Mouse (Mus musculus) neural tube, embryonic 14.5 days (tissue): ENCODE measurements around the gene Zfyve27. TPM values are rescaled to one million over a fixed set of nuclear protein-coding genes. Genes with fewer than 3 reads are reported as not detected.

Experiments used
- ATAC-seq: fragments of 200-750 bp; cut with Nextera tagmentation; 2 replicates; pipeline ENCODE4 v1.8.0; 2017; ENCODE audit warnings: low read depth, mild to moderate bottlenecking, moderate TSS enrichment, moderate library complexity
- H3K27ac ChIP-seq: fragments of 300-500 bp; sonication (generic); 2 replicates; pipeline ENCODE4 v1.5.1; 2014; ENCODE audit warnings: low read depth, mild to moderate bottlenecking, control low read depth, low read length, moderate library complexity, mixed read lengths
- H3K27me3 ChIP-seq: fragments of 300-500 bp; sonication (generic); 2 replicates; pipeline ENCODE4 v1.6.1; 2014; ENCODE audit warnings: low read length; ENCODE audit not compliant: control insufficient read depth, insufficient read depth
- H3K36me3 ChIP-seq: fragments of 300-500 bp; sonication (generic); 2 replicates; pipeline ENCODE4 v1.6.1; 2014; ENCODE audit warnings: low read length, mixed read lengths; ENCODE audit not compliant: control insufficient read depth, insufficient read depth
- H3K4me1 ChIP-seq: fragments of 300-500 bp; sonication (generic); 2 replicates; pipeline ENCODE4 v1.6.1; 2014; ENCODE audit warnings: low read length; ENCODE audit not compliant: control insufficient read depth, insufficient read depth
- H3K4me2 ChIP-seq: fragments of 300-500 bp; sonication (generic); 2 replicates; pipeline ENCODE4 v1.6.1; 2014; ENCODE audit warnings: mild to moderate bottlenecking, low read depth, low read length, control low read depth
- H3K4me3 ChIP-seq: fragments of 300-500 bp; sonication (generic); 2 replicates; pipeline ENCODE4 v1.5.1; 2014; ENCODE audit warnings: low read depth, low read length, control low read depth, mixed read lengths
- H3K9ac ChIP-seq: fragments of 300-500 bp; sonication (generic); replicated peaks from 2 replicates; pipeline ENCODE4 v1.6.1; 2014; ENCODE audit warnings: low read depth, mild to moderate bottlenecking, control low read depth, low read length, mixed read lengths
- H3K9me3 ChIP-seq: fragments of 300-500 bp; sonication (generic); 2 replicates; pipeline ENCODE4 v1.6.1; 2016; ENCODE audit warnings: low read length; ENCODE audit not compliant: control insufficient read depth
- WGBS: fragments of 180-500 bp; shearing (Covaris S2); extraction: QIAGEN DNeasy Blood & Tissue Kit; methylation state at CpG from one replicate; pipeline ENCODE4 v1.1.7; 2014; 5-methylcytosine and 5-hydroxymethylcytosine counted together
- polyA plus RNA-seq: library from polyadenylated mRNA; unstranded; fragments of >200 nt; fragmentation: Nextera tagmentation; extraction: Ambion mirVana; gene quantifications from 2 replicates; pipeline ENCODE4 v1.2.1, GENCODE M21; 2014

Zfyve27 gene
- polyA plus RNA-seq, 1 experiment from 2014 or later, result 34.2 TPM

DNA sequence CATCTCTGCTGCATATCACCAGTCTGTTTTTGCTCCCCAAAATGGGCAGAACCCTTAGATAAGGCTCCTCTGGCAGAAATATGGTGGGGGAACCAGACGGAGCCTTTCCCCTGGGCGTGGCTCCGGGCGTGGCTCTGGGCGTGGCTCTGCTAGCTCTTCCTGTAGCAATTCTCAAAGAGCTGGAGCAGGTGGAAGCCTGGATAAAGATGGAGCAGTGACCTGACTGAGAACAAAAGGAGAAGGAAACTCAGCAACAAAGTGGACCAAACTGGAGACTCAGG lies 66.5 kb downstream of the Zfyve27 start:
- Histone ChIP-seq H3K9ac (no peak overlapping the region), H3K27ac (no peak overlapping the region), H3K27me3 (no peaks in the 10 kb centered on the region), H3K36me3 (no peaks in the 10 kb centered on the region), H3K4me2 (no peak overlapping the region), H3K9me3 (no peaks in the 10 kb centered on the region), H3K4me1 (peaks cover 17% of the 10 kb centered on the region; the same call in 1 of the 2 replicates), H3K4me3 (no peak overlapping the region)
- 77% methylated on average over 5 of the region's 5 CpGs for WGBS
- no peak for ATAC-seq

DNA sequence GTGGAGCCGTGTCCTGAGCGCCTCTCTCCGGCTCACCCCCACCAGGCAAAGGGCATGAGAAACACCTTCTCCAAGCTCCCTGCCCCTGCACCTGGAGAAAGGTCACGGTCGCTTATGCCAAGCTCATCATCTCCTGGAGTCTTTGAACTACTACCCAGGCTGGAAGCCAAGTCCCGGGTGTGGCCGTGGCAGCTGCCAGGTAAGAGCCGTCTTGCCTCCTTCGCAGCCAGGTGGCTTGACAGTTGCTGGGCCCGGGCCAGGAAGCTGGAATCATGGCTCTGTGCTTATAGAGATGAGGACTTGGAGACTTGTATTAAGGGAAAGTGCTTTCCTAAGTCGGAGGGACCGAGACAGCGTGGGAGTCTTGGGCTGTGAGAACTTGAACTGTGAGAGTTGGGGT lies 67.2 kb downstream of the Zfyve27 start:
- no peaks in the 10 kb centered on the region for H3K27me3 ChIP-seq
- H3K9me3 ChIP-seq, result no peaks in the 10 kb centered on the region
- no peak overlapping the region for H3K4me3 ChIP-seq
- peaks cover 17% of the 10 kb centered on the region; the same call in 1 of the 2 replicates for H3K4me1 ChIP-seq
- WGBS, result 91% methylated on average over 13 of the region's 13 CpGs
- no peak overlapping the region for H3K4me2 ChIP-seq
- no peak overlapping the region for H3K27ac ChIP-seq
- H3K9ac ChIP-seq, result no peak overlapping the region
- no peaks in the 10 kb centered on the region for H3K36me3 ChIP-seq
- ATAC-seq, result no peak

DNA sequence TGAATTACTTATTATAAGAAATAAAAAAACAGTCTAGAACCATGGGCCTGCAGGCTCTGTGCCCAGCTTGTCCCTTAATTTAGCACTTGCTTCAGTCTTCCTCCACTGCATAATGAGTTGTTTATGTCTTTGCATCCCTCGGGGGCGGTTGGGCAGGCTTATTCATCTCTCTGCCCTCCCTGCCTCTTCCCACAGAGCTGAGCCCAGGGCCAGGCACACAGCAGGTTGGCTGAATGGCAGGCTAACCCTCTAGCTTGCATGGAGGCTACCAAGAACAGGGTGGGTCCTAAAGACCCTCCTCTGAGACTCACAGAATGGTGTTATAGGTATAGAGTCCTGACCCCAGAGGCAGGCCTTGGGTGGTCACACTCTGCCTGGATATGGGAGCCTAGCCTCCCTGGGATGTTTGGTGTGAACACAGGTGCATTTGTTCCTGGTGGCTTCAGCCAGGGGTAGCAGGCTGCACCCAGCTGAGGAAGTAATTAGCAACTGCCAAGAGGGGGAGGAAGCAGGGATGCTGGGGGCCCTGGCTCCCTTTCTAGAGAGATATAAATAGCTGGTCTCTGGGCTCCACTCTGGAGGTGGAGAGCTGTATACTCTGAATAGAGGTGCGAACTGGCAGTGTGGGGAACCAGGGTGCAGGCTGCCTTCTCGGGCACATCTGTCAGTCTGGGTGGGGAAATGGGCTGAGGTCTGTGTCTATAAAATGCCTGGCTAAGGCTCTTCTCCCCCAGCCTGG lies 74.0 kb downstream of the Zfyve27 start:
- H3K27ac ChIP-seq, result peak overlapping the region; percentile 48; the same call in 1 of the 2 replicates

DNA sequence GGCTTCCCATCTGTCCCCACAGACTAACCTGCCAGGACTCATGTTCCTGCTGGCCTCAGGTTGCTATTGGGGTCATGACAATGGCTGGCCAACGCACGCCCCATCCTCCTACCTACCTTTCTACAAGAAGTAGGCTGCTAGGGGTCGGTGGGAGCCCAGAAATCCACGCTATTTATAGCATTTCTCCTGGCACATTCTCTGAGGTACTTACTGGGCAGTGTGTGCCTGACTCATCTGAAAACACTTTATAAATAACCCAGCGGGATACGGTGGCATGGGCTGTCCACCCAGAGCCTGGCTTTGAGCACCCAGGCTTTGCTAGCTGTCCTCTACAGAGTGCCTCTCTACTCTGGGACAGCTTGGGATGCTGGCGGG lies 74.6 kb downstream of the Zfyve27 start:
- Histone ChIP-seq H3K4me3 (no peak overlapping the region), H3K9me3 (no peaks in the 10 kb centered on the region), H3K36me3 (no peaks in the 10 kb centered on the region), H3K9ac (no peak overlapping the region), H3K4me2 (no peak overlapping the region), H3K27me3 (no peaks in the 10 kb centered on the region), H3K27ac (peak overlapping the region; percentile 44; the same call in 1 of the 2 replicates), H3K4me1 (peaks cover 8% of the 10 kb centered on the region)
- WGBS, result 70% methylated on average over 7 of the region's 7 CpGs
- ATAC-seq, result no peak

More for the DNA sequence above, 74.0 kb downstream of the Zfyve27 start:
- 11% methylated on average over 4 of the region's 4 CpGs for WGBS
- H3K4me1 ChIP-seq, result peaks cover 8% of the 10 kb centered on the region
- no peak overlapping the region for H3K4me3 ChIP-seq
- no peak overlapping the region for H3K9ac ChIP-seq
- no peak overlapping the region for H3K4me2 ChIP-seq
- H3K9me3 ChIP-seq, result no peaks in the 10 kb centered on the region
- ATAC-seq, result peak; percentile 61
- H3K27me3 ChIP-seq, result no peaks in the 10 kb centered on the region
- H3K36me3 ChIP-seq, result no peaks in the 10 kb centered on the region

DNA sequence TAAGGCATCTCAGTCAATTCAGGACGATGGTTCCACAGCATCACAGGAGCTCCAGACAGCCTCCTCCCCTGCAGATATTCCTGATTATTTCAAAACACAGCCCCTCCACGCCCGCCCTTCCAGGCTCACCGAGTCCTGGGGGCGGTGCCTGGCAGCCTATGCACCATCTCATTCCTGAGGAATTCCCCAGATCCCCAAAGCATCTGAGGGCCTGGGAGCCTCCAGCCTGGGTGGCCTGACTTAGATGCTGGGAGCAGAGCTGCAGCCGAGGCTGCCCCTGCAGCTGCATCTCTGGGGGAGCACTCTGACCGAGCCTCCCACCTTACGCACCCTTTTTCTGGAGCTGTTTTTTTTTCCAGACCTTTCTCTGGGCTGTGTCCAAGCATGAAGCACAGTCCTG lies 77.1 kb downstream of the Zfyve27 start:
- Histone ChIP-seq H3K27ac (no peak overlapping the region), H3K27me3 (no peaks in the 10 kb centered on the region), H3K9ac (no peak overlapping the region), H3K4me1 (peaks cover 8% of the 10 kb centered on the region), H3K9me3 (no peaks in the 10 kb centered on the region), H3K36me3 (no peaks in the 10 kb centered on the region), H3K4me2 (no peak overlapping the region), H3K4me3 (no peak overlapping the region)
- no peak for ATAC-seq
- 51% methylated on average over 8 of the region's 8 CpGs for WGBS

DNA sequence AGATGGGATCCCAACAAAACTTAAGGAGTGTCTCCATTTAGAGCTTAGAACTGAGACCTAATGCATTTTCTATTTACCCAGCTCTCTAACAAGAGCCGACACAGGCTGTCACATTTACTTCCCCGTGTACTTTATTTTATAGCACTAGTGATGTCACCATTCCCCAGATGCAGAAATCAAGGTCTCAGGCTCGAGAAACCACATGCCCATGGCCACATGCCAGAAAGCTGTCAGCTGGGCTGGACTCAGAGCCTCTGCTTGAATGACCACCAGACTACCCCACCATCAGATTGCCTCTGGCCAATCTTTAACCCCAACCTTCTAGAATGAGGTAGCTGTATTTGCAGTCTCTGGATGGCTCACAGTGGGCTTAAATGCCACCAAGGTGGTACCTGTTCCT lies 79.7 kb downstream of the Zfyve27 start:
- 43% methylated on average over 3 of the region's 3 CpGs for WGBS
- Histone ChIP-seq H3K9ac (no peak overlapping the region), H3K27me3 (no peaks in the 10 kb centered on the region), H3K9me3 (no peaks in the 10 kb centered on the region), H3K27ac (no peak overlapping the region), H3K36me3 (no peaks in the 10 kb centered on the region), H3K4me3 (no peak overlapping the region), H3K4me2 (no peak overlapping the region), H3K4me1 (peaks cover 2% of the 10 kb centered on the region; the same call in 1 of the 2 replicates)
- no peak for ATAC-seq

Other genes starting within 250 kb of the Zfyve27 start
- gene Exosc1, start 230.5 kb upstream of the Zfyve27 start, polyA plus RNA-seq, result 60.7 and 69.2 TPM in 2 replicates
- 67.7 and 72.7 TPM in 2 replicates for gene Zdhhc16, start 230.5 kb upstream of the Zfyve27 start, polyA plus RNA-seq
- gene Mms19, start 182.8 kb upstream of the Zfyve27 start, polyA plus RNA-seq, result 33.7 and 34.8 TPM in 2 replicates
- gene Ubtd1, start 182.2 kb upstream of the Zfyve27 start, polyA plus RNA-seq, result 8.2 and 9.9 TPM in 2 replicates
- gene Ankrd2, start 128.0 kb upstream of the Zfyve27 start, polyA plus RNA-seq, result 0.73 and 0.80 TPM in 2 replicates
- 1.3 and 1.7 TPM in 2 replicates for gene Hoga1, start 118.3 kb upstream of the Zfyve27 start, polyA plus RNA-seq
- gene 4933411K16Rik, start 111.7 kb upstream of the Zfyve27 start, polyA plus RNA-seq, result 0.15 TPM in 1 of 2 replicates, not detected in the other
- gene Morn4, start 77.6 kb upstream of the Zfyve27 start, polyA plus RNA-seq, result 118 and 131 TPM in 2 replicates
- 35.3 and 40.7 TPM in 2 replicates for gene Pi4k2a, start 73.5 kb upstream of the Zfyve27 start, polyA plus RNA-seq
- gene Avpi1, start 34.9 kb upstream of the Zfyve27 start, polyA plus RNA-seq, result 9.4 and 10.8 TPM in 2 replicates
- gene Marveld1, start 16.6 kb upstream of the Zfyve27 start, polyA plus RNA-seq, result 2.1 and 3.2 TPM in 2 replicates
- gene Sfrp5, start 38.3 kb downstream of the Zfyve27 start, polyA plus RNA-seq, result 0.21 and 13.5 TPM in 2 replicates
- 52.2 and 62.5 TPM in 2 replicates for gene Golga7b, start 83.6 kb downstream of the Zfyve27 start, polyA plus RNA-seq